Mouse (Mus musculus): Measurements from ENCODE around the gene Gm525. TPM values are rescaled to one million over a fixed set of nuclear protein-coding genes. Genes with fewer than 3 reads are reported as not detected.
"Not testable (repeated sequence)": the region's sequence is repeated elsewhere in the genome, so short reads cannot be mapped to it uniquely, and the experiment has no call there.

Gm525 gene
- total RNA-seq, 2 experiments from 2014 or later: not detected

GRCm38 (mm10) chr11:89088754-89089153 is 15.1 kb downstream of the Gm525 start:
- intact Hi-C loops (cut with DNase I): no loop called here
- no peak for DNase-seq

GRCm38 (mm10) chr11:89090359-89090758 is 16.7 kb downstream of the Gm525 start:
- intact Hi-C loops (cut with DNase I); DNase-seq: not testable (repeated sequence)

DNA sequence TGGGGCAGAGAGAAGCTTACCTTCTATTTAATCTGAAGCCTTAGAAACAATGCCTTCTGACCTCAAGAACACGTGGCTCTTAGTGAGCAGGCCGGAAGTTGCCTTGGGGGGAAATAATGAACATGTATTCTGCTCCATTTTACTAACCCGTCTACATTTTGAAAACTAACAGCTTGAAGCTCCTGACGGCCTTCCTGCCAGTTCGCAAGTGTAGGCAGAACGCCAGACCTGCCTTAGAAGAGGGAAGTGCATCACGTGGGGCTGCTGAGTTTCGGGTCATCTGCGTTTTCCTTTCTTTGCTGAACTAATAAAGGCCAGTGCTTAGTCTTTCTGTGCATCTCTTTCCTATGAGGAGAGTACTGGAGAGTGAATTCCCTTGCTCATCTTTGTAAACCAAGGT is 19.1 kb downstream of the Gm525 start:
- no peak for DNase-seq
- intact Hi-C loops (cut with DNase I): no loop called here

DNA sequence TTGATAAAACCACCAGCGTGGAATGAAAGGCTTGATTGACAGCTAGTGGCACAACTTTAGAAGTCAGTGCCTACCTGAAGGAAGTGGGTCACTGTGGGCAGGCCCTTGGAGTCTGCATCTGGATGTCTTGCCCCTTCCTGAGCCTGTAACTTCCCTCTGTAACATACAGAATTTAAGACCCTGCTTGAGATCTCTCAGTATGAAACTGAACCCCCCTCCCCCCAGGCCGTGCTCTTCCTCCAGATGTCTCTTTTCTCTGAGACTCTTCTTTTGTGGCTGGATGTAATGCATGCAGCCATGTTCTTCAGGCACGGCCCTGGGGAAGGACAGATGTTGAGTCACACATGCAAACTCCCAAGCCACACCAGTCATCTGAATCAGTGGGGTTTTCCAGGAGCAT is 21.7 kb downstream of the Gm525 start:
- no peak for DNase-seq
- intact Hi-C loops (cut with DNase I): no loop called here

- DNase-seq; intact Hi-C loops (cut with DNase I): not testable (repeated sequence)
Observed at GRCm38 (mm10) chr11:89097292-89097691, 23.7 kb downstream of the Gm525 start.

- intact Hi-C loops (cut with DNase I): no loop called here
Observed at GRCm38 (mm10) chr11:89098083-89098835, 24.6 kb downstream of the Gm525 start.

DNA sequence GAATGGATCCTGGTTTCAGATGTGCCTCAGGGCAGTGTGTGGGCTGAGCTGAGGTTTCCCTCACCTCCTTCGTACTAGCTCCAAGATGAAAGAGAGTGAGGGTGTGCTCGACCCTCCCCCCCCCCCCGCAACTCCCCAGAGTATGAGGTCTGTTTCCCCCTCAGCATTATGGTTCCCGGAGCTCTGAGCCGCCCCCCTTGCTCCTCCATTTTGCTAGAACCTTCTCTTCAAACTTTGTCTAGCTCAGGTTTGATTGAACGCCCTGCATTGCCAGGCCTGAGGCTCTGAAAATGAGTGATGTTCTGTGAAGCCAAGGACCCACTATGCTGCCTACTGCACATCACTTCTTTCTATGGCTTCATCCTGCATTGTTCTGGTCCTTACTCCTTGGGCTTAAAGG is 25.3 kb downstream of the Gm525 start:
- intact Hi-C loops (cut with DNase I): no loop called here
- DNase-seq: no peak

More at GRCm38 (mm10) chr11:89098083-89098835, 24.6 kb downstream of the Gm525 start:
- no peak for DNase-seq

DNA sequence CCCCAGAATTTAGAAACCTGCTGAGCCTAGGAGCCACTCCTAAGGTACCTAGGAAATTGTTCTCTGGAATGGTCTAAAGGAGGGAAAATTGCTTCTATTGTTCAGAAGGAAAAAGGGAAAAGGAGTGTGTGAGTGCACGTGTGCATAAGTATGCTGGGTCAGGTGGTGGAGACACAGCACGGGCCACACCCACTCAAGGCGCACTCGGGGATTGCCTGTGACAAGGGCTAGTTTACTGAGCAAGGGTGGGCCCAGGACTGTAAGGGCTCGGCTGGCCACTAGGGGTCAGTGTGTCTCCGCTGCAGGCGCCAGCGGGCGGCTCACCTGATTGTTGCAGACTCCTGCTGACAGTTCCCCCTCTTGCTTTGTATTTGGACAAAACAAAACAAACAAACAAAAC is 26.8 kb downstream of the Gm525 start:
- intact Hi-C loops (cut with DNase I): loop anchor here (5.0 to 10.0 kb wide), 2 partner anchors 202 to 484 kb away; partner anchors contain the start of gene Nog
- peak; percentile 82 for DNase-seq

DNA sequence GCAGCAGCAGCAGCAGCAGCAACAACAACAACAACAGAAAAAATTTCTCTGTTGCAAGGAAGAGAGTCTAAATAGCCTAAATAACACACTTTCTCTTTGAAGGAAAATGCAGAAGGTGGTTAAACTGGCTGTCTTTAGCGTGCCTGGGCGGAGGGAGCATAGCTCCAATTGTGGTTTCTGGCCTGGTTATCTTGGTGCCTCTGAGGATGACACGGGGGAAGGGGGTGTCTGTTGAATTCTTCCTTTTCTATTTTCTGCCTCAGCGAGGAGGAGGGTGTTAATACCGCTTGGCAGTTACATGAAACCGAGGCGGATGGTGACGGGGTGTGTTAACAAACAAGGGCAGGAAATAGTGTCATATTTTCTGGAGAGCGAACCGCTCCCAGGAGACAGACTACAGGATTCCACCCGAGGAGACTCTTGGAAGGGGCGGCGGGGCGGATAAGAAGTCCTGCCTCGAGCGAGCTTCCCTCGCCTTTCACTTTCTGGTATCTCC is 27.2 kb downstream of the Gm525 start:
- DNase-seq: peak; percentile 11
- intact Hi-C loops (cut with DNase I): loop anchor here (5.0 to 10.0 kb wide), 2 partner anchors 201 to 484 kb away; partner anchors contain the start of gene Nog

DNA sequence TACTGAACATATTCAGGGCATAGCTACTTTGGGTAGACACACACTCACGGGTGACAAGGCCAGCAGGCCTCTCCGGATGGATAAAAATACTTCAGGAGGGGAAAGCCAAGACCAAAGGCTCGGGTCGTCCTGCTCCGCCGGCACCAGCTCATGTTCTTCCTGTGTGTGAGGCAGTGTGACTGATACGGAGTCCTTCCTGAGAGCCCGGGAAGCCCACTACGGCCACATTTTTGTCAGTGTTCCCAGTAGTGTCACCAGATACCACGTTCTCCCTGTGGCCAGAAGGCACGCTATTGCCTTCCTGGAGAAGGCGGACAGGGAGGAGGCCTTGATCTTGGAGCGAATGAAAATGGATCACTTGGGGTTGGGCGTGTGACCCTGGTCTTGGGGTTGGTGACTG is 29.5 kb downstream of the Gm525 start:
- DNase-seq: no peak
- intact Hi-C loops (cut with DNase I): loop anchor here (5.0 to 10.0 kb wide), 2 partner anchors 199 to 482 kb away; partner anchors contain the start of gene Nog

GRCm38 (mm10) chr11:89105211-89105610 is 31.6 kb downstream of the Gm525 start:
- intact Hi-C loops (cut with DNase I): loop anchor here (10.0 kb wide), 1 partner anchor 480 kb away; no protein-coding TSS in a partner anchor
- DNase-seq: no peak

GRCm38 (mm10) chr11:89105823-89106222 is 32.2 kb downstream of the Gm525 start:
- intact Hi-C loops (cut with DNase I): loop anchor here (10.0 kb wide), 1 partner anchor 479 kb away; no protein-coding TSS in a partner anchor

GRCm38 (mm10) chr11:89107180-89107807 is 33.7 kb downstream of the Gm525 start:
- intact Hi-C loops (cut with DNase I): loop anchor here (10.0 kb wide), 1 partner anchor 478 kb away; no protein-coding TSS in a partner anchor

More at GRCm38 (mm10) chr11:89105823-89106222, 32.2 kb downstream of the Gm525 start:
- no peak for DNase-seq

GRCm38 (mm10) chr11:89124411-89124810 is 50.8 kb downstream of the Gm525 start:
- no peak for DNase-seq
- intact Hi-C loops (cut with DNase I): no loop called here

More at GRCm38 (mm10) chr11:89107180-89107807, 33.7 kb downstream of the Gm525 start:
- DNase-seq: no peak

DNA sequence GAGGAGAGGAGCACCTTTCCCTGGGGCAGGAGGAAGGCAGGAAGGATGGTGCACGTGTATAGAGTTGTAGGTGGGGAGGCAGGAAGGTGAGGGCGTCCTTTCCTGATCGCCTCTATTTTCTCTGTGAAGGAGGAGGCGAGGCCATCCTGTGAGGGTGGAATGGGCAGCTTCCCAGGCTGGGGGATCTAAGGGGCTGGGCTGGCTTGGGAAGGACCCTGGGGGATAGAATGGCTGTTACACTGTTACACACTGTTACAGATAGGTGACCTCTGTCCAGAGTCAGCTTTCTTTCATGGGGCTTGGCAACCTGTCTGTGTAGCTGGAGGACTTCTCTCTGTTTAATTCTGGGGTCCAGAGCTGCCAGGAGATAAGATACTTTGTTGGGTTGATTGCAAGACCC is 57.2 kb downstream of the Gm525 start:
- intact Hi-C loops (cut with DNase I): no loop called here

GRCm38 (mm10) chr11:89132406-89132805 is 58.8 kb downstream of the Gm525 start:
- peak; percentile 51 for DNase-seq
- intact Hi-C loops (cut with DNase I): no loop called here

More for the DNA sequence above, 57.2 kb downstream of the Gm525 start:
- no peak for DNase-seq

DNA sequence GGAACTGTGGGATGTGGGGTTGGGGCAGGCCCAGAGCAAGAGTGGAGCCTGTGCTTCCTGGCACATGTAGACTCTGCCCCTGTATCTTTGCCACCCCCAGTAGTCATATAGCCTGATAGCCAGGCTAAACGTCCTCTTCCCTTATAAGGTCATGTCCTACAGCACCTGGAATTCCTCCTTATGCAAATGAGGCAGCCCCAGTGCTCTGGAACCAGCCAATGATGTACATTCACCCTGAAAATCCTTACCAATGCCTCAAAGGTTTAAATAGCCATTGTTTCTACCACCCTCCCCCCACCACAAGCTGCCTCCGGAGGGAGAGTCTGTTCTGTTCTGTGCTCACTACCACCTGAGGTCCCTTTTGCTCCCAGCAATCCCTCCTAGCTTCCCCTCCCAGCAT is 60.6 kb downstream of the Gm525 start:
- no peak for DNase-seq
- intact Hi-C loops (cut with DNase I): no loop called here

DNA sequence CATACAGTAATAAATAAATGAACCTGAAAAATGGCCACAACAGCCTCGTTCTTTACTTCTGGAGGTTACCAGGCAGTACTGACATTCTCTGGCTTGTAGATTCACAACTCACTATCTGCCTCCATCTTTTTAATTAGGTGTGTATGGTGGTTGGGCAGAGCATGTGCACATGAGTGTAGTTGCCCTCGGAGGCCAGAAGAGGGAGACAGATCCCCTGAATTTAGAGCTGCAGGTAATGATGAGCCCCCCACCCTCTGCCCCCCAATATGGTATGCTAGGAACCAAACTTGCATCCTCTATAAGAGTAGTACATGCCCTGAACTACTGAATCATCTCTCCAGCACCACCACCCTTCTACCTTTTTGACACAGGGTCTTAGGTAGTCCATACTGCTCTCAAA is 64.3 kb downstream of the Gm525 start:
- intact Hi-C loops (cut with DNase I): no loop called here
- no peak for DNase-seq

All from left cerebral cortex, postnatal 4 days (tissue).